Mouse (Mus musculus) mouse trophoblast stem cell (cell line): ENCODE results near the gene Lancl3.

ENCODE experiments used
- in situ Hi-C, 2 experiments: fragments of 300-500 bp; cut with MseI, MboI; formaldehyde crosslinking; loops; 2 replicates in 1 of 2; 3 replicates in 1 of 2; pipeline ENCODE4 v1.15.1; 2025

Lancl3 gene

GRCm38 (mm10) chrX:9199761-9200371 lies at the start of gene Lancl3:
Gene Lancl3 (plus strand): TSS chrX:9199902.
- in situ Hi-C loops = no loop called here

- in situ Hi-C loops = no loop called here
These were observed 20.7 kb upstream of the Lancl3 start for GRCm38 (mm10) chrX:9179011-9179410.

- in situ Hi-C loops = no loop called here
These were observed 18.1 kb upstream of the Lancl3 start for GRCm38 (mm10) chrX:9181570-9181969.

- in situ Hi-C loops = no loop called here
These were observed 747 bp downstream of the Lancl3 start for GRCm38 (mm10) chrX:9200380-9200917.

GRCm38 (mm10) chrX:9201954-9202353 lies 2.3 kb downstream of the Lancl3 start:
- in situ Hi-C loops = no loop called here

GRCm38 (mm10) chrX:9202781-9203405 lies 3.2 kb downstream of the Lancl3 start:
- in situ Hi-C loops = no loop called here

GRCm38 (mm10) chrX:9205121-9205520 lies 5.4 kb downstream of the Lancl3 start:
- in situ Hi-C loops = no loop called here

GRCm38 (mm10) chrX:9216244-9216643 lies 16.5 kb downstream of the Lancl3 start:
- in situ Hi-C loops = no loop called here

GRCm38 (mm10) chrX:9219570-9219969 lies 19.9 kb downstream of the Lancl3 start:
- in situ Hi-C loops = no loop called here

- in situ Hi-C loops = no loop called here
These were observed 21.5 kb downstream of the Lancl3 start for GRCm38 (mm10) chrX:9221206-9221605.

- in situ Hi-C loops = no loop called here
These were observed 22.0 kb downstream of the Lancl3 start for GRCm38 (mm10) chrX:9221736-9222135.

GRCm38 (mm10) chrX:9222412-9223221 lies 22.9 kb downstream of the Lancl3 start:
- in situ Hi-C loops = no loop called here

GRCm38 (mm10) chrX:9227105-9227504 lies 27.4 kb downstream of the Lancl3 start:
- in situ Hi-C loops = no loop called here

- in situ Hi-C loops = no loop called here
These were observed 41.3 kb downstream of the Lancl3 start for GRCm38 (mm10) chrX:9240737-9241591.

- in situ Hi-C loops = no loop called here
These were observed 43.7 kb downstream of the Lancl3 start for GRCm38 (mm10) chrX:9243381-9243864.

GRCm38 (mm10) chrX:9244603-9245336 lies 45.1 kb downstream of the Lancl3 start:
- in situ Hi-C loops = no loop called here

- in situ Hi-C loops = no loop called here
These were observed 49.2 kb downstream of the Lancl3 start for GRCm38 (mm10) chrX:9248911-9249310.

- in situ Hi-C loops = no loop called here
These were observed 54.3 kb downstream of the Lancl3 start for GRCm38 (mm10) chrX:9253990-9254389.

GRCm38 (mm10) chrX:9254901-9255300 lies 55.2 kb downstream of the Lancl3 start:
- in situ Hi-C loops = no loop called here

GRCm38 (mm10) chrX:9256766-9257165 lies 57.1 kb downstream of the Lancl3 start, which contains the start of gene Gm14862:
Gene Gm14862 (minus strand): TSS chrX:9256899.
- in situ Hi-C loops = no loop called here

- in situ Hi-C loops = no loop called here
These were observed 58.1 kb downstream of the Lancl3 start for GRCm38 (mm10) chrX:9257831-9258230.
